18 mouse cellular contexts compared by ENCODE assay signal in the genomic region with DNA sequence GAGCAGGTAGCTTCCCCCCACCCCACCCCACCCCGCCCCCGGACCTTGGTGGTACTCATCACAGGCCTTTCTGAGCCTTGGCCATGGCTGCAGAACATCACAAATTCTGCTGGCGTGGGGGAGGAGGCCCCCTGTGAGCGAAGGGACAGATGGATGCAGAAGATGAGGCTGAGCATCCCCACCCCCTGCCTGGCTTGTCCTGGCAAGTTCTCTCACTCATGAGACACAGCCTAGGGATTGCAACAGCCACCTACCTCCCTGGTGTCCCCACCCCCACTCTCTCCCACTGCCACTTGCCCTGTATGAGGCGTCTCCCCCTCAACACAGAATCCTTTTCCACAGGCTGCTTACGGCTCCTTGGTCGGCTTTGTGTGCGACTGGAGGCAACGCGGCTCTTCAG. TPM values are rescaled to one million over a fixed set of nuclear protein-coding genes. Genes with fewer than 3 reads are reported as not detected.
DNase-seq lines count a peak whose midpoint lies in the region; ATAC-seq and TF ChIP-seq lines count a peak whose summit lies in the region.
"Had no signal": no experiment of that assay in that cellular context is flagged by ENCODE, and none has a peak within 500 bp of the region (broad histone marks: within the 10 kb centered on the region; RNA-seq: fewer than 3 reads in every experiment).

No protein-coding gene starts in this region.

- H3K27me3 ChIP-seq in heart, embryonic 10.5 days (ENCODE audit: insufficient read depth, poor library complexity, severe bottlenecking) = no peaks in the 10 kb centered on the region
- H3K27me3 ChIP-seq in embryonic facial prominence, embryonic 15.5 days = no peaks in the 10 kb centered on the region
- H3K27me3 ChIP-seq in hindbrain, embryonic 16.5 days (replicated peaks; ENCODE audit: control insufficient read depth, insufficient read depth, low read length) = no peaks in the 10 kb centered on the region
- H3K27me3 ChIP-seq: hindbrain, embryonic 15.5 days; lung, embryonic 15.5 days had no signal

- no peak for DNase-seq in heart, embryonic 10.5 days (ENCODE audit: low spot score)
- no peak for DNase-seq in heart, postnatal 4 days
- DNase-seq in layer of hippocampus, adult 2 months (ENCODE audit: low spot score in 2 of 2) = peak; percentile 45 to 48
- DNase-seq in layer of hippocampus, adult 9-10 months (ENCODE audit: low spot score) = no peak
- peak; percentile 74 for DNase-seq in brain, adult 2 months (ENCODE audit: low read depth, low spot score)
- DNase-seq: adrenal gland, adult 8-10 months; heart, postnatal 10 days; midbrain, embryonic 14.5 days had no signal

- no peak overlapping the region for H3K4me3 ChIP-seq in heart, embryonic 10.5 days
- no peak overlapping the region for H3K4me3 ChIP-seq in layer of hippocampus, adult 2 months
- H3K4me3 ChIP-seq in embryonic facial prominence, embryonic 15.5 days (replicated peaks) = no peak overlapping the region
- H3K4me3 ChIP-seq in hindbrain, embryonic 16.5 days (ENCODE audit: low read length) = no peak overlapping the region
- H3K4me3 ChIP-seq: hindbrain, embryonic 15.5 days; lung, embryonic 15.5 days had no signal

- peak; percentile 39; the same call in 1 of the 2 replicates for ATAC-seq in embryonic facial prominence, embryonic 15.5 days (ENCODE audit: insufficient number of reproducible peaks, low FRiP score, low TSS enrichment, low read depth)
- ATAC-seq in hindbrain, embryonic 16.5 days = no peak

- no peak overlapping the region for H3K4me2 ChIP-seq in embryonic facial prominence, embryonic 15.5 days (replicated peaks)
- H3K4me2 ChIP-seq in hindbrain, embryonic 16.5 days (ENCODE audit: low read length) = no peak overlapping the region
- H3K4me2 ChIP-seq: hindbrain, embryonic 15.5 days; liver, embryonic 11.5 days; lung, embryonic 15.5 days had no signal

- peaks cover 22% of the 10 kb centered on the region for H3K4me1 ChIP-seq in heart, embryonic 10.5 days
- peaks cover 10% of the 10 kb centered on the region for H3K4me1 ChIP-seq in embryonic facial prominence, embryonic 15.5 days
- no peaks in the 10 kb centered on the region; the same call in 1 of the 2 replicates for H3K4me1 ChIP-seq in hindbrain, embryonic 16.5 days (ENCODE audit: control insufficient read depth, insufficient read depth, low read depth, low read length)

- no peak for TF ChIP-seq CTCF in layer of hippocampus, adult 2 months (conservative IDR thresholded peaks at IDR 0.05)

- WGBS in heart, embryonic 10.5 days = 86% methylated on average over 10 of the region's 10 CpGs
- 73% methylated on average over 10 of the region's 10 CpGs for whole genome bisulfite sequencing in embryonic facial prominence, embryonic 15.5 days
- 90% methylated on average over 9 of the region's 10 CpGs for WGBS in hindbrain, embryonic 16.5 days

- H3K9me3 ChIP-seq in heart, embryonic 10.5 days = no peaks in the 10 kb centered on the region
- no peaks in the 10 kb centered on the region for H3K9me3 ChIP-seq in embryonic facial prominence, embryonic 15.5 days (replicated peaks)
- H3K9me3 ChIP-seq in hindbrain, embryonic 16.5 days (ENCODE audit: control insufficient read depth, low read length) = no peaks in the 10 kb centered on the region
- H3K9me3 ChIP-seq: hindbrain, embryonic 15.5 days; lung, embryonic 15.5 days had no signal

- H3K36me3 ChIP-seq in heart, embryonic 10.5 days = no peaks in the 10 kb centered on the region
- no peaks in the 10 kb centered on the region for H3K36me3 ChIP-seq in embryonic facial prominence, embryonic 15.5 days
- no peaks in the 10 kb centered on the region for H3K36me3 ChIP-seq in hindbrain, embryonic 16.5 days (ENCODE audit: control insufficient read depth, insufficient read depth, low read length)
- H3K36me3 ChIP-seq: hindbrain, embryonic 15.5 days; lung, embryonic 15.5 days had no signal

- peak overlapping the region; percentile 81; the same call in 1 of the 2 replicates for H3K27ac ChIP-seq in heart, embryonic 10.5 days
- H3K27ac ChIP-seq in layer of hippocampus, adult 2 months = peak overlapping the region; percentile 80
- no peak overlapping the region for H3K27ac ChIP-seq in embryonic facial prominence, embryonic 15.5 days (replicated peaks)
- no peak overlapping the region for H3K27ac ChIP-seq in hindbrain, embryonic 16.5 days (ENCODE audit: low read depth, low read length)
- H3K27ac ChIP-seq: hindbrain, embryonic 15.5 days; lung, embryonic 15.5 days had no signal

- no peak overlapping the region for H3K9ac ChIP-seq in embryonic facial prominence, embryonic 15.5 days
- no peak overlapping the region for H3K9ac ChIP-seq in hindbrain, embryonic 16.5 days (ENCODE audit: low read depth, low read length)
- H3K9ac ChIP-seq: hindbrain, embryonic 15.5 days; lung, embryonic 15.5 days had no signal

RNA-seq across cellular contexts. Expression of gene Dapl1, which starts 49.1 kb away (rescaled TPM):
- 0.50 TPM in 1 of 2 replicates, not detected in the other for polyA plus RNA-seq in heart, embryonic 10.5 days (2016; fragmentation: Nextera tagmentation; extraction: Ambion mirVana)
- not detected for total RNA-seq in heart, postnatal 4 days (2021)
- total RNA-seq in layer of hippocampus, adult 2 months (2021) = not detected
- polyA plus RNA-seq in embryonic facial prominence, embryonic 15.5 days (2015; fragmentation: Nextera tagmentation; extraction: Ambion mirVana) = 31.0 and 33.3 TPM in 2 replicates
- polyA plus RNA-seq in hindbrain, embryonic 16.5 days (2015; fragmentation: Nextera tagmentation; extraction: Ambion mirVana) = 1.4 and 2.2 TPM in 2 replicates
- total RNA-seq: adrenal gland, adult 8-10 months; common myeloid progenitor, adult 5-6 weeks; ES-E14; granulocyte monocyte progenitor cell, adult 5-6 weeks; heart, postnatal 10 days; megakaryocyte progenitor cell, adult 5-6 weeks had no signal
- polyA plus RNA-seq: C2C12 had no signal

Comparison
In these comparisons a context has a peak if more than half of its experiments do, and no peak if none do; other contexts are left out.
1. DNase-seq: peak in layer of hippocampus, adult 2 months (2 of 2) and brain, adult 2 months (single experiment); none in heart, embryonic 10.5 days (single experiment), heart, postnatal 4 days (single experiment) and layer of hippocampus, adult 9-10 months (single experiment).
2. H3K27ac ChIP-seq: peak in heart, embryonic 10.5 days (single experiment) and layer of hippocampus, adult 2 months (single experiment); none in embryonic facial prominence, embryonic 15.5 days (single experiment) and hindbrain, embryonic 16.5 days (single experiment).
3. RNA of gene Dapl1, which starts 49.1 kb away (polyA plus RNA-seq): 31.0 to 33.3 TPM in embryonic facial prominence, embryonic 15.5 days; 1.4 to 2.2 TPM in hindbrain, embryonic 16.5 days and 0.50 TPM in heart, embryonic 10.5 days; every median in the first group is over 10 times any median in the second.